Mouse (Mus musculus) embryonic facial prominence, embryonic 13.5 days (tissue): Measurements from ENCODE around the gene Stx11. TPM values are rescaled to one million over a fixed set of nuclear protein-coding genes. Genes with fewer than 3 reads are reported as not detected.

ENCODE experiments used
- ATAC-seq: fragments of 200-750 bp; cut with Nextera tagmentation; 2 replicates; pipeline ENCODE4 v1.8.0; 2017; ENCODE audit warnings: low read depth; ENCODE audit not compliant: insufficient number of reproducible peaks, insufficient read depth, low FRiP score, low TSS enrichment
- H3K27ac ChIP-seq: fragments of 300-500 bp; sonication (generic); 2 replicates; pipeline ENCODE4 v1.5.1; 2015; ENCODE audit warnings: moderate library complexity, mild to moderate bottlenecking, inconsistent platforms
- H3K27me3 ChIP-seq: fragments of 300-500 bp; sonication (generic); 2 replicates; pipeline ENCODE4 v1.6.1; 2015; ENCODE audit warnings: mild to moderate bottlenecking, inconsistent platforms
- H3K36me3 ChIP-seq: fragments of 300-500 bp; sonication (generic); 2 replicates; pipeline ENCODE4 v1.6.1; 2015; ENCODE audit warnings: mild to moderate bottlenecking, inconsistent platforms
- H3K4me1 ChIP-seq: fragments of 300-500 bp; sonication (generic); 2 replicates; pipeline ENCODE4 v1.6.1; 2015; ENCODE audit warnings: inconsistent platforms
- H3K4me2 ChIP-seq: fragments of 300-500 bp; sonication (generic); 2 replicates; pipeline ENCODE4 v1.6.1; 2015; ENCODE audit warnings: moderate library complexity, mild to moderate bottlenecking, inconsistent platforms
- H3K4me3 ChIP-seq: fragments of 300-500 bp; sonication (generic); 2 replicates; pipeline ENCODE4 v1.5.1; 2015; ENCODE audit warnings: mild to moderate bottlenecking, inconsistent platforms
- H3K9ac ChIP-seq: fragments of 300-500 bp; sonication (generic); 2 replicates; pipeline ENCODE4 v1.6.1; 2015; ENCODE audit warnings: mild to moderate bottlenecking, inconsistent platforms
- H3K9me3 ChIP-seq: fragments of 300-500 bp; sonication (generic); 2 replicates; pipeline ENCODE4 v1.6.1; 2016; ENCODE audit warnings: inconsistent platforms
- WGBS: fragments of 180-500 bp; shearing (Covaris S2); methylation state at CpG from one replicate; pipeline ENCODE4 v1.1.7; 2015; ENCODE audit warnings: mixed read lengths; 5-methylcytosine and 5-hydroxymethylcytosine counted together
- polyA plus RNA-seq: library from polyadenylated mRNA; unstranded; fragments of >200 nt; fragmentation: Nextera tagmentation; extraction: Ambion mirVana; gene quantifications from 2 replicates; pipeline ENCODE4 v1.2.1, GENCODE M21; 2015

Gene Stx11
- polyA plus RNA-seq, 1 experiment from 2014 or later = 3.6 TPM

DNA sequence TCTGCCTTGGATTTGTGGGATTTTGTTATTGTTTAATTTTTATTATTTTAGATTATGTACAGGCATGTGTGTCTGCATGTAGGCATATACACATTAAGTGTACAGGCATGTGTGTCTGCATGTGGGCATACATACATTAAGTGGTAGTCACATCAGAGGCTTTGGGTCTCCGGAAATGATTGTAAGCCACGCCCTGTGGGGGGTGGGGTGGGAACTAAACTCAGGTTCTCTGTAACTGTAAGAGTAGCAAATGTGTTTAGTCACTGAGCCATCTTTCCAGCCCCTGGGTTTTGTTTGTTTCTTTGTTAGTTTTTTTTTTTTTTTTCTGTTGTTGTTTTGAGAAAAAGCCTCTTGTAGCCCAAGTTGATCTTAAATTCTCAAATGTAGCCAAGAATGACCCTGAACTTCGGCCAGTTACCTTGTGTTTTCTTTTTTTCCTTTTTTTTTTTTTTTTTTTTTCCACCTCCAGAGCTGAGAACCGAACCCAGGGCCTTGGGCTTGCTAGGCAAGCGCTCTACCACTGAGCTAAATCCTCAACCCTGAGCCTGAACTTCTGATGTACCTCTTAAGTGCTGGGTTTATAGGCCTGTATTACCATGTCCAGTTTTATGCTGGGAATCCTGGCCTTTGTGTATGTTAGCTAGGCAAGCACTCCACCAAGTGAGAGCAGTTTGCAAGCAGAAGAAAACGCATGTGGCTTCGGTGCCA is 34.8 kb downstream of the Stx11 start:
- H3K4me1 ChIP-seq = peaks cover 21% of the 10 kb centered on the region
- H3K4me3 ChIP-seq = no peak overlapping the region
- 83% methylated on average over 7 of the region's 7 CpGs for WGBS
- no peak overlapping the region for H3K4me2 ChIP-seq
- no peak for ATAC-seq
- no peaks in the 10 kb centered on the region for H3K9me3 ChIP-seq
- no peaks in the 10 kb centered on the region for H3K27me3 ChIP-seq
- H3K36me3 ChIP-seq = no peaks in the 10 kb centered on the region
- no peak overlapping the region for H3K27ac ChIP-seq
- no peak overlapping the region for H3K9ac ChIP-seq

DNA sequence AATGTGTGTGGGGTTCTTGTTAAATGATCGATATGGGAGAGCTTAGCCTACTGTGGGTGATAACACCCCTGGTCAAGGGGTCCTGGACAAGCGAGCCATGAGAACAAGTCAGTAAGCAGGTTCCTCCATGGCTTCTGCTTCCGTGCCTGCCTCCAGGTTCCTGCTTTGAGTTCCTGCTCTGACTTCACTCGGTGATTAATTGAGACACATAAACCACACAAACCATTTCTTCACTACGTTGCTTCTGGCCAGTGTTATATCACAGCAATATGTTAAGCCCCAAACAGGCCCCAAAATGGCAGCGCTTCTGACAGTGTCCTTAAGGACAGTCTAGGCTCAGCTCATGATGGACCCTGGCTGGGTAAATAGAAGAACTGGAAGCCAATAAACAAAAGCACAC is 35.9 kb downstream of the Stx11 start:
- no peak for ATAC-seq
- H3K4me3 ChIP-seq = no peak overlapping the region
- WGBS = 82% methylated on average over 6 of the region's 6 CpGs
- H3K27ac ChIP-seq = no peak overlapping the region
- no peaks in the 10 kb centered on the region for H3K27me3 ChIP-seq
- no peaks in the 10 kb centered on the region for H3K9me3 ChIP-seq
- no peak overlapping the region for H3K9ac ChIP-seq
- H3K4me1 ChIP-seq = peaks cover 28% of the 10 kb centered on the region
- H3K36me3 ChIP-seq = no peaks in the 10 kb centered on the region
- H3K4me2 ChIP-seq = no peak overlapping the region

DNA sequence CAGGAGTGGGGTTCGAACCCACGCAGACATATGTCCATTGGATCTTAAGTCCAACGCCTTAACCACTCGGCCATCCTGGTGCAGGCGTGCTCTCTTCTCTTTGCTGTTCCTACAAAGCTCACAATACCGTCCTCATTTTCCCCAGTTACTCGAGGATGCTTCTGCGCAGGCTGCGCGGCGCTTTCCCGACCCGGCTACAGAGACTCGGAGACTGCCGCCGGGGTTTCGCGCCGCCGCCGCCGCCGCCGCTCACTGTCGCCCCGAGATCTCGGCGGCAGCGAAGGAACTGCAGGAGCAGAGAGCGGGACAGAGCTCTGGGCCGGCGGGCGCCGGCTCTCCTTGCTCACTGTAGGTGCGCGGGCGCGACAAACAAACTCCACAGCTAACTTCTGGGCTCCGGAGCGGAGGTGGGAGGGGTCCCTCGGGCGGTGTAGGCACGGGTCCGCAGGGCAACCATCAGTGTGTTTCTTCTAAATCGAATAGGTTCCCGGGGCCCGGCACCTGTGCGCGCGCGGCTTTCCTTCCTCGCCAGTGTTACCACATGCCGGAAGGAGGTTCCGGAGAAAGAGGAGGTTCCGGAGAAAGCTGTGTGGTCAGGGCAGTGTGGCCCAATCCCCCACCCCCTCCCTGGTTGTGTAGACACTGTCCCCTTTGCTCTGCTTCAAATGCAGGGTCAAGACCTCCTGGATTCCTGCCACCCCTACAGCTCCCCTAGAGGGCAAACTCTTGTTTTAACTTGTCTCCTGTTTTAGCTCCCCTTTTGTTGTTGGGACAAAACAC is 41.3 kb downstream of the Stx11 start:
- Histone ChIP-seq H3K9me3 (no peaks in the 10 kb centered on the region), H3K9ac (peak overlapping the region; percentile 77), H3K27me3 (no peaks in the 10 kb centered on the region), H3K36me3 (no peaks in the 10 kb centered on the region), H3K4me1 (peaks cover 7% of the 10 kb centered on the region), H3K4me3 (peak overlapping the region; percentile 66), H3K4me2 (peak overlapping the region; percentile 62), H3K27ac (peak overlapping the region; percentile 95)
- peak; percentile 92 for ATAC-seq
- WGBS = under 1% methylated on average over 55 of the region's 55 CpGs

DNA sequence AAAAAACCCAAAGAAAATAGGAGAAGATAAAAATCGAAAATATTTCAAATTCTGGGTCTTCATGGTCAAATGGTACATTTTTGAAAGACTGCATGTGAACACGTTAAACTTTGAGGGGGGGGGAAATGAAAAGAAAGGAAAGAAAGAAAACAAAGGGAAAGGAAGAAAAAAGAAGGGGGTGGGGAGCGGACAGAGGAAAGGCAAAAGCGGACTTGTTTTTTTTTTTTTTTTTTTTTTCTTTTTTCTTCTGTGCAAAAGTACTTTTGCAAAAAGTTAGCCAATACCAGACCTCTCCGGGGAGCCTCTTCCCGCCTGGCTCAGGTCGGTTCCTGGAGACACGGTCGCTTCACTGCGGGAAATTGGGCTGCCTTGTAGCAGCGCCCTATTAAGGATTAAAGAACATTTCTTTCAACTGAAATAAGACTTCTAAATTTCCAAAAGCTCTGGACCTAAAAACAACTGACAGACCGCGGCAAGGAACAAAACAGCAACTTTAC is 42.0 kb downstream of the Stx11 start:
- Histone ChIP-seq H3K27ac (peak overlapping the region; percentile 95), H3K27me3 (no peaks in the 10 kb centered on the region), H3K9ac (peak overlapping the region; percentile 77), H3K4me2 (peak overlapping the region; percentile 62), H3K4me1 (peaks cover 7% of the 10 kb centered on the region), H3K9me3 (no peaks in the 10 kb centered on the region), H3K4me3 (peak overlapping the region; percentile 66), H3K36me3 (no peaks in the 10 kb centered on the region)
- no peak for ATAC-seq
- 3% methylated on average over 13 of the region's 13 CpGs for WGBS

- Histone ChIP-seq H3K4me1 (peaks cover 7% of the 10 kb centered on the region), H3K9ac (no peak overlapping the region), H3K4me3 (peak overlapping the region; percentile 66), H3K9me3 (no peaks in the 10 kb centered on the region), H3K27ac (no peak overlapping the region), H3K4me2 (peak overlapping the region; percentile 62), H3K27me3 (no peaks in the 10 kb centered on the region), H3K36me3 (no peaks in the 10 kb centered on the region)
- ATAC-seq = no peak
- WGBS = 41% methylated on average over 11 of the region's 11 CpGs
These were observed 42.5 kb downstream of the Stx11 start for GRCm38 (mm10) chr10:12921551-12922040.

DNA sequence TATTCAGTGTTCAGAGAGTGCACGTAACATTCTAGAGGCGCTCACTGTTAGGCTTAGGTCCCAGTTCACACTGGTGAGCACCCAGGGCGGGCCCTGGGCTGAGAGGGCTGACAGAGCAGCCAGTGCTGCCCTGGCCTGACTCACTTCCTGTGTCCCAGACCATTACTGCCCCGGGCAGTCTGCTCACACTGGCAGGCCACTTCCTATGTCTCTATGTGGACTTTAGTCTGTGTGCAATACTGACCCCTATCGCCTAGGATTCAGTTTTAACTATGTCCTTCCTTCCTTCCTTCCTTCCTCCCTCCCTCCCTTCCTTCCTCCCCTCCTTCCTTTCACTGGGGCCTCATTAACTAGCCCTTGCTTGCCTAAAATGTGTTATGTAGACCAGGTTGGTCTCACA is 44.8 kb downstream of the Stx11 start:
- 46% methylated on average over 5 of the region's 5 CpGs for WGBS
- no peaks in the 10 kb centered on the region for H3K36me3 ChIP-seq
- H3K27me3 ChIP-seq = no peaks in the 10 kb centered on the region
- no peak overlapping the region for H3K4me3 ChIP-seq
- H3K9ac ChIP-seq = no peak overlapping the region
- ATAC-seq = no peak
- no peaks in the 10 kb centered on the region for H3K9me3 ChIP-seq
- H3K4me1 ChIP-seq = peaks cover 11% of the 10 kb centered on the region
- no peak overlapping the region for H3K4me2 ChIP-seq
- H3K27ac ChIP-seq = no peak overlapping the region

GRCm38 (mm10) chr10:12917626-12918025 is 46.5 kb downstream of the Stx11 start:
- Histone ChIP-seq H3K4me3 (no peak overlapping the region), H3K27ac (no peak overlapping the region), H3K27me3 (no peaks in the 10 kb centered on the region), H3K4me2 (no peak overlapping the region), H3K36me3 (no peaks in the 10 kb centered on the region), H3K4me1 (peaks cover 4% of the 10 kb centered on the region; the same call in 1 of the 2 replicates), H3K9ac (no peak overlapping the region), H3K9me3 (no peaks in the 10 kb centered on the region)
- 36% methylated on average over 1 of the region's 1 CpGs for WGBS
- no peak for ATAC-seq

- Histone ChIP-seq H3K4me1 (peaks cover 14% of the 10 kb centered on the region; the same call in 1 of the 2 replicates), H3K36me3 (no peaks in the 10 kb centered on the region), H3K4me2 (no peak overlapping the region), H3K9me3 (no peaks in the 10 kb centered on the region), H3K27me3 (no peaks in the 10 kb centered on the region), H3K4me3 (no peak overlapping the region), H3K9ac (no peak overlapping the region), H3K27ac (no peak overlapping the region)
- 80% methylated on average over 6 of the region's 6 CpGs for WGBS
- ATAC-seq = no peak
These were observed 47.7 kb downstream of the Stx11 start for GRCm38 (mm10) chr10:12916376-12916775.

DNA sequence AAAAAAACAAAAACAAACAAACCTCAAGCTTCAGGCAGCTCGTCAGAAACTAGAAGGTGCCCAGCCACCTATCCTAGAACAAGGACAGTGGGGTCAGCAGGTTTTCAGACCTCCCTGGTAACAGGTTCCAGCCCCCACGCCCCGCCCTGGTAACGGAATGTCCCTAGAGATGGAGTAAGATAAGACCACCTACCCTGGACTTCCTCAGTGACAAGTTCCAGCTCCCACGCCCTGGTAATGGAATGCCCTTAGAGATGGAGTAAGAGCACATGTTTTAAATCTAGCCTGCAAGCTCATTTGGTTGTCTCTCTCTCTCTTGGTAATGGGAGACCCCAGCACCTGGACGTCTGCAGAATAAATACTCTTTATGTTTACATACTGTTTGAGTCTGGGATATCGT is 48.3 kb downstream of the Stx11 start:
- no peaks in the 10 kb centered on the region for H3K27me3 ChIP-seq
- no peak overlapping the region for H3K9ac ChIP-seq
- no peak for ATAC-seq
- 31% methylated on average over 7 of the region's 7 CpGs for WGBS
- peaks cover 15% of the 10 kb centered on the region; the same call in 1 of the 2 replicates for H3K4me1 ChIP-seq
- H3K4me3 ChIP-seq = no peak overlapping the region
- H3K27ac ChIP-seq = peak overlapping the region; percentile 48; the same call in 1 of the 2 replicates
- no peaks in the 10 kb centered on the region for H3K9me3 ChIP-seq
- no peak overlapping the region for H3K4me2 ChIP-seq
- no peaks in the 10 kb centered on the region for H3K36me3 ChIP-seq

DNA sequence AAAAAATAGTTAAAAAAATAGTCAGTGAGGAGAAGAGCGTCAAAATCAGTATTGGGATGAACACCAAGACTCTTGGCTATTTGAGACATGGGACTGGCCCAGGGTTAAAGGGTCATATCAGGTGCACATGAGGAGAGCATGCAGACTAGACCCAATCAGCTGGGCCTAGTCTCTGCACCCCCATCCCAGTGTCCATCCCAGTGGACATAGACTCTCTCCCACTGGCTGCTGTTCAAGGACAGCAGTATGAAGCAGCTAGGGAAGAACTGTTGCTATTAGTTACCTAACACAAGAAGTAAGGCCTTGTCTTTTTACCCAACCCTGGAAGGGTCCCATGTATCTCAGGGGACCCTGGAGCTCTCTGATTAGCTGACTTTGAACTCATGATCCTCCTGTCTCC is 49.9 kb downstream of the Stx11 start:
- 91% methylated on average over 1 of the region's 1 CpGs for WGBS
- Histone ChIP-seq H3K9ac (no peak overlapping the region), H3K9me3 (no peaks in the 10 kb centered on the region), H3K27ac (no peak overlapping the region), H3K4me3 (no peak overlapping the region), H3K36me3 (no peaks in the 10 kb centered on the region), H3K27me3 (no peaks in the 10 kb centered on the region), H3K4me1 (peaks cover 15% of the 10 kb centered on the region; the same call in 1 of the 2 replicates), H3K4me2 (no peak overlapping the region)
- no peak for ATAC-seq

GRCm38 (mm10) chr10:12911981-12912530 is 52.0 kb downstream of the Stx11 start:
- Histone ChIP-seq H3K9me3 (no peaks in the 10 kb centered on the region), H3K4me2 (peak overlapping the region; percentile 43), H3K4me3 (0 out of 2 replicates have a peak overlapping the region, but pooled peaks have one; percentile 13), H3K4me1 (peaks cover 15% of the 10 kb centered on the region; the same call in 1 of the 2 replicates), H3K9ac (0 out of 2 replicates have a peak overlapping the region, but pooled peaks have one; percentile 44), H3K27ac (peak overlapping the region; percentile 87), H3K36me3 (no peaks in the 10 kb centered on the region), H3K27me3 (no peaks in the 10 kb centered on the region)
- ATAC-seq = peak; percentile 27; the same call in 1 of the 2 replicates
- 37% methylated on average over 11 of the region's 11 CpGs for WGBS
